Mouse (Mus musculus): Measurements from ENCODE around the gene Uba3. TPM values are rescaled to one million over a fixed set of nuclear protein-coding genes. Genes with fewer than 3 reads are reported as not detected.

Uba3 gene
- polyA plus RNA-seq, 1 experiment from 2014 or later = 68.6 TPM

Other genes with a start within 250 kb of the Uba3 start
- gene Fam19a4, start 145.2 kb downstream of the Uba3 start, polyA plus RNA-seq (2015; fragmentation: Nextera tagmentation; extraction: Ambion mirVana) = not detected in 2 replicates
- 11.1 and 12.6 TPM in 2 replicates for gene Eogt, start 56.5 kb downstream of the Uba3 start, polyA plus RNA-seq (2015; fragmentation: Nextera tagmentation; extraction: Ambion mirVana)
- gene Tmf1, start 26.5 kb downstream of the Uba3 start, polyA plus RNA-seq (2015; fragmentation: Nextera tagmentation; extraction: Ambion mirVana) = 23.6 and 25.7 TPM in 2 replicates
- 82.7 and 96.9 TPM in 2 replicates for gene Arl6ip5, start 5.0 kb upstream of the Uba3 start, polyA plus RNA-seq (2015; fragmentation: Nextera tagmentation; extraction: Ambion mirVana)
- gene Lmod3, start 47.1 kb upstream of the Uba3 start, polyA plus RNA-seq (2015; fragmentation: Nextera tagmentation; extraction: Ambion mirVana) = 14.3 and 16.7 TPM in 2 replicates